Mouse (Mus musculus) layer of hippocampus, adult 9-11 months (tissue): ENCODE data around the gene Phldb1.

Experiments
- DNase-seq: peaks from one replicate; pipeline ENCODE4 v3.0.0; 2022

The Phldb1 gene

GRCm38 (mm10) chr9:44726431-44727146 lies 8.4 kb downstream of the Phldb1 start:
- DNase-seq = no peak

GRCm38 (mm10) chr9:44724665-44725064 lies 10.3 kb downstream of the Phldb1 start:
- DNase-seq = no peak

- peak; percentile 77 for DNase-seq
Observed at GRCm38 (mm10) chr9:44724223-44724622, 10.8 kb downstream of the Phldb1 start.

- DNase-seq = no peak
Observed at GRCm38 (mm10) chr9:44723521-44724041, 11.4 kb downstream of the Phldb1 start.

- no peak for DNase-seq
Observed at GRCm38 (mm10) chr9:44723008-44723407, 12.0 kb downstream of the Phldb1 start.

GRCm38 (mm10) chr9:44722575-44722974 lies 12.4 kb downstream of the Phldb1 start:
- DNase-seq = no peak

GRCm38 (mm10) chr9:44721877-44722186 lies 13.2 kb downstream of the Phldb1 start:
- no peak for DNase-seq

GRCm38 (mm10) chr9:44721154-44721876 lies 13.7 kb downstream of the Phldb1 start:
- peak; percentile 91 for DNase-seq

- peak; percentile 63 for DNase-seq
Observed at GRCm38 (mm10) chr9:44720358-44721153, 14.4 kb downstream of the Phldb1 start.

GRCm38 (mm10) chr9:44719632-44720357 lies 15.2 kb downstream of the Phldb1 start:
- DNase-seq = no peak

- no peak for DNase-seq
Observed at GRCm38 (mm10) chr9:44718937-44719631, 15.9 kb downstream of the Phldb1 start.

- peak; percentile 90 for DNase-seq
Observed at GRCm38 (mm10) chr9:44717822-44718242, 17.2 kb downstream of the Phldb1 start.

- DNase-seq = no peak
Observed at GRCm38 (mm10) chr9:44716997-44717821, 17.8 kb downstream of the Phldb1 start.

GRCm38 (mm10) chr9:44715705-44716362 lies 19.2 kb downstream of the Phldb1 start:
- no peak for DNase-seq

- DNase-seq = no peak
Observed at GRCm38 (mm10) chr9:44715109-44715508, 19.9 kb downstream of the Phldb1 start.

- no peak for DNase-seq
Observed at GRCm38 (mm10) chr9:44713574-44713973, 21.4 kb downstream of the Phldb1 start.

GRCm38 (mm10) chr9:44713080-44713479 lies 21.9 kb downstream of the Phldb1 start:
- no peak for DNase-seq

- no peak for DNase-seq
Observed at GRCm38 (mm10) chr9:44711602-44712001, 23.4 kb downstream of the Phldb1 start.

- no peak for DNase-seq
Observed at GRCm38 (mm10) chr9:44710213-44710612, 24.8 kb downstream of the Phldb1 start.

- DNase-seq = no peak
Observed at GRCm38 (mm10) chr9:44709600-44709999, 25.4 kb downstream of the Phldb1 start.

GRCm38 (mm10) chr9:44708925-44709324 lies 26.1 kb downstream of the Phldb1 start:
- no peak for DNase-seq
